Mouse (Mus musculus) liver, embryonic 12.5 days (tissue): Measurements from ENCODE around the gene Treml4. TPM values are rescaled to one million over a fixed set of nuclear protein-coding genes. Genes with fewer than 3 reads are reported as not detected.
"Not testable (repeated sequence)": the region's sequence is repeated elsewhere in the genome, so short reads cannot be mapped to it uniquely, and the experiment has no call there.

Experiments used
- ATAC-seq: fragments of 200-750 bp; cut with Nextera tagmentation; 2 replicates; pipeline ENCODE4 v1.8.0; 2017; ENCODE audit warnings: moderate number of reproducible peaks, mild to moderate bottlenecking, moderate library complexity
- H3K27ac ChIP-seq: fragments of 300-500 bp; sonication (generic); 2 replicates; pipeline ENCODE4 v1.5.1; 2016; ENCODE audit warnings: mild to moderate bottlenecking
- H3K27me3 ChIP-seq: fragments of 300-500 bp; sonication (generic); replicated peaks from 2 replicates; pipeline ENCODE4 v1.6.1; 2016; ENCODE audit warnings: mild to moderate bottlenecking, moderate library complexity
- H3K36me3 ChIP-seq: fragments of 300-500 bp; sonication (generic); 2 replicates; pipeline ENCODE4 v1.6.1; 2016; ENCODE audit warnings: mild to moderate bottlenecking, moderate library complexity
- H3K4me1 ChIP-seq: fragments of 300-500 bp; sonication (generic); 2 replicates; pipeline ENCODE4 v1.6.1; 2016
- H3K4me2 ChIP-seq: fragments of 300-500 bp; sonication (generic); 2 replicates; pipeline ENCODE4 v1.6.1; 2016; ENCODE audit warnings: mild to moderate bottlenecking, moderate library complexity
- H3K4me3 ChIP-seq: fragments of 300-500 bp; sonication (generic); 2 replicates; pipeline ENCODE4 v1.5.1; 2016; ENCODE audit warnings: mild to moderate bottlenecking, moderate library complexity
- H3K9ac ChIP-seq: fragments of 300-500 bp; sonication (generic); 2 replicates; pipeline ENCODE4 v1.6.1; 2016; ENCODE audit warnings: mild to moderate bottlenecking, moderate library complexity
- H3K9me3 ChIP-seq: fragments of 300-500 bp; sonication (generic); replicated peaks from 2 replicates; pipeline ENCODE4 v1.6.1; 2016; ENCODE audit warnings: mild to moderate bottlenecking, moderate library complexity
- WGBS: fragments of 180-500 bp; shearing (Covaris S2); methylation state at CpG from one replicate; pipeline ENCODE4 v1.1.7; 2016; ENCODE audit not compliant: insufficient replicate concordance; 5-methylcytosine and 5-hydroxymethylcytosine counted together
- polyA plus RNA-seq: library from polyadenylated mRNA; unstranded; fragments of >200 nt; fragmentation: Nextera tagmentation; extraction: Ambion mirVana; gene quantifications from 2 replicates; pipeline ENCODE4 v1.2.1, GENCODE M21; 2016

Treml4 gene
- polyA plus RNA-seq, 1 experiment from 2014 or later: 2.8 TPM

DNA sequence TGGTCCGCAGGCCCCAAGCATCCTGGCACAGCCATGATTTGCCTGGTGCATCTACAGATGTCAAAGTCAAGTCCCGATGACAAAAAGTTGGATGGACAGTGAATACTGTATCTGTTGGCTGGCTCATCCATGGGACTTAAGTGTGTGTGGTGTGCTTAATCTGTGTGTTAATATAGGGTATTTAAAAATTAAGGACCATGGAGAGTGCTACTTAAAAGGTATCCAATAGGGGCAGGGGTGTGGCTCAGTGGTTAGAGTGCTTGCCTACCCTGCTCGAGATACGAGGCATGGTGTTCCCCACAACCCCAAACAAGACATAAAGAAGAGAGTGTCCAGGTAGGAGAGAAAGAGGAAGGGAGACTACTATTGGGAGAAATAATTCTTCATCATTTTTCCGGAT, 37.7 kb downstream of the Treml4 start:
- no peak for ATAC-seq
- H3K9me3 ChIP-seq: no peaks in the 10 kb centered on the region
- H3K4me2 ChIP-seq: peak overlapping the region; percentile 84

DNA sequence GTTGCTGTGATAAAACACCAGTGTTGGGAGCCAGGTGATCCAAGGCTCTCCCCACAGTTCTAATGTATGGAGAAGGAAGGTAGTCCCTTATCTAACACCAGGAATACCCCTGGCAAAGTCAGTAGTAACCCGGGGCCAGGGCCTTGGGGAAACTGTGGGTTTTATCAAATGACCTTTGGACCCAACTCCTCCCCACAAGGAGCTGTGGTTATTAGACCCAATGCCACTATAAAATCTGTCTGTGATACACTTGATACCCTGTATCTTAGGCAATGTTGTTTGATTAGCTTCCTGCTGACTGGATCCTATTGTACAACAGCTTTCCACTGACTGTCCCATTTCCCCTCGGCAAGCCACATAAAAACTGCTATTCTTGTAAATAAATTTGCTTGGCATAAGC, 48.0 kb downstream of the Treml4 start:
- H3K4me2 ChIP-seq: no peak overlapping the region
- H3K4me3 ChIP-seq: no peak overlapping the region
- no peak overlapping the region for H3K27ac ChIP-seq
- no peak for ATAC-seq
- no peak overlapping the region for H3K9ac ChIP-seq
- WGBS: 50% methylated on average over 2 of the region's 2 CpGs
- H3K36me3 ChIP-seq: peaks cover 26% of the 10 kb centered on the region
- H3K9me3 ChIP-seq: no peaks in the 10 kb centered on the region
- no peaks in the 10 kb centered on the region for H3K4me1 ChIP-seq
- no peaks in the 10 kb centered on the region for H3K27me3 ChIP-seq

More for the DNA sequence above, 37.7 kb downstream of the Treml4 start:
- Histone ChIP-seq H3K27ac (0 out of 2 replicates have a peak overlapping the region, but pooled peaks have one; percentile 92), H3K36me3 (peaks cover 40% of the 10 kb centered on the region), H3K4me3 (peak overlapping the region; percentile 69), H3K4me1 (peaks cover 75% of the 10 kb centered on the region), H3K27me3 (no peaks in the 10 kb centered on the region), H3K9ac (peak overlapping the region; percentile 80; the same call in 1 of the 2 replicates)
- 69% methylated on average over 5 of the region's 5 CpGs for WGBS

DNA sequence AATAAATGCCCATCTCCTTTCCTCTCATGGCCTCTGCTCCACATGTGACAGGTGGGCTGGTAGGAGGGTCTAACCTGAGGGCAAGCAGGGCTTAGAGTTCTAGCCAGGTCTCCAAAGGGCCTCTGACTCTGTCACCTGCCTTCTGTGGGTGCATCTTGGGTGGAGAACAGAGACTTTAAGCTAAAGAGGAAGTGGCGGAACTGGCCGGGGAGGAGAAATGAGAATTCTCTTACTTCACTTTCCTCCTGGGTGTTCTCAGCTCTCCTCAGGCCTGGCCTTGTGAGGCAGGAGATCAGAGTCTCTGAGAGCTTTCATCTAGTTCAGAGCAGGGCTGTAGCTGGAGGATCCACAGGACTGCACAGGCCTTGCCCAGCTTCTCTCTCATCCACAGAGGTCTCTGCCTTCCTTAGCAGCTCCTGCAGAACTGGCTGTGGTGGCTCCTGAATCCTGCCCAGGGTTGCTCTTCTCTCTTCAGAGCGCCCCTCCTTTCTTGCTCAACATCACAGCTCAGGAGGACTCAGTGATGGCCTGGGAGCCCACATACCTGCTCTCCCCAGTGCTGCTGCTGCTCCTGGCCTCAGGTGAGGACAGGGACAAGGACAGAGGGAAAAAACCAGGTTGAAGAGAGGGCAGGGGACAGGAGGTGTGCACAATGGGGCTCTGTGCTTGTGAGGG, 51.9 kb downstream of the Treml4 start, which contains the start of gene B430306N03Rik:
TSS of gene B430306N03Rik (plus strand) at position 237 of the 675 bp plus-strand sequence.
- not testable (repeated sequence) for H3K27ac ChIP-seq, H3K9me3 ChIP-seq, H3K9ac ChIP-seq, ATAC-seq, H3K36me3 ChIP-seq, H3K4me3 ChIP-seq, H3K27me3 ChIP-seq, H3K4me2 ChIP-seq
- H3K4me1 ChIP-seq: peaks cover 14% of the 10 kb centered on the region
- 48% methylated on average over 3 of the region's 3 CpGs for WGBS

DNA sequence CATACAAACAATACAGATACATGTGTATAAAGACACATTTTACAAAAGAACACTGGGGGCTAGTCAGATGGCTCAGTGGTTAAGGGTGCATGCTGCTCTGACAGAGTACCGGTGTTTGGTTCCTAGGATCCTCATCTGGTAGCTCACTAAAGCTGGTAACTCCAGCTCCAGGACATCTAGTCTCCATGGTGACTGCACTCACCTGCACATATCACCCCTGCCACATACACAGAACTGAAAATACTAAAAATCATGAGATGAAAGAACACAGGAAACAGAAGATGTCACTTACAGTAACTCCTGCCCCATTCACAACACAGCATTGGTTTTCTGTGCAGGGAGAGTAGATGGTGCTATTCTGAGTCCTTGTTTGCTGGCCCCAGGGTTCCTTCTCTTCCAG, 54.6 kb downstream of the Treml4 start:
- H3K4me2 ChIP-seq: no peak overlapping the region
- 84% methylated on average over 1 of the region's 1 CpGs for WGBS

DNA sequence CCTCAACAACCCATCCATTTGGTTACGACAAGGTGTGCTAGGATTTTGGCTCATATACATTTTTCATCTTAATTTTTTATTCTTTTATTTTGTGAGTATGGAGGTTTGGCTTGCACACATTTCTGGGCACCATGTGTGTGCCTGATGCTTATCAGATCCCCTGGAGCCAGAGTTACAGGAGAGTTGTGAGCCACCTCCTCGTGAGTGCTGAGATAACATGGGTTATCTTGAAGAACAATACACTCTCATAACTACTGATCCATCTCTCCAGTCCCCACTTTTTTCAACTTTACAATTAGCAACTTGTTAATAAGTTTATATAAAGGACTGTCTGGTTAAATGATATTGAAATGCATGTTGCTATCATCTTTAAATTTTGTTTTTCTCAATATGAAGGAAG, 57.2 kb downstream of the Treml4 start:
- H3K4me3 ChIP-seq: no peak overlapping the region
- no peak overlapping the region for H3K4me2 ChIP-seq
- 47% methylated on average over 2 of the region's 2 CpGs for WGBS
- H3K4me1 ChIP-seq: peaks cover 59% of the 10 kb centered on the region
- peak; percentile 56; the same call in 1 of the 2 replicates for ATAC-seq
- no peak overlapping the region for H3K9ac ChIP-seq
- peaks cover 3% of the 10 kb centered on the region; the same call in 1 of the 2 replicates for H3K27me3 ChIP-seq
- H3K27ac ChIP-seq: no peak overlapping the region
- no peaks in the 10 kb centered on the region for H3K36me3 ChIP-seq
- no peaks in the 10 kb centered on the region for H3K9me3 ChIP-seq

More for the DNA sequence above, 54.6 kb downstream of the Treml4 start:
- no peaks in the 10 kb centered on the region for H3K27me3 ChIP-seq
- no peak overlapping the region for H3K9ac ChIP-seq
- no peaks in the 10 kb centered on the region for H3K9me3 ChIP-seq
- no peak for ATAC-seq
- H3K4me3 ChIP-seq: no peak overlapping the region
- H3K4me1 ChIP-seq: peaks cover 40% of the 10 kb centered on the region
- H3K27ac ChIP-seq: no peak overlapping the region
- H3K36me3 ChIP-seq: no peaks in the 10 kb centered on the region

DNA sequence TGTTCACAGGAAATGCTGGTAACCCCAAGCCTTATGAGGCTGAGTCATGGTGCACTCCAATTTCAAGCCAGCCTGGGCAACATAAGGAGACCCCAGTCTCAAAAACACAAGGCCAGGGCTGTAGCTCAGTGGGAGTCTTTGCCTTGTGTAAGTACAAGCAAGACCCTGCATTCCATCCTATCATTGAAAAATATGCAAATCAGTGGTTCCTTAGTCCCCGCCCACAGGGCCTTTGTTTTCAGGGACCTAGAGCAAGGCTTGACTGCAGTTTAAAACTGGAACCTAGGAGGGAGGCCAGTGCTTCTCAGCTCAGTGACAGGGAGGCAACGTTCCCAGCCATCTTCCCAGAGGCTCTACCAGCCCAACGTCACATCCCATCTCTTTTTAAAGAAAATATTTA, 59.1 kb downstream of the Treml4 start:
- no peak overlapping the region for H3K9ac ChIP-seq
- WGBS: 46% methylated on average over 3 of the region's 3 CpGs
- H3K4me2 ChIP-seq: no peak overlapping the region
- ATAC-seq: no peak
- no peak overlapping the region for H3K4me3 ChIP-seq
- H3K9me3 ChIP-seq: no peaks in the 10 kb centered on the region
- H3K27ac ChIP-seq: no peak overlapping the region
- H3K36me3 ChIP-seq: no peaks in the 10 kb centered on the region
- H3K4me1 ChIP-seq: peaks cover 59% of the 10 kb centered on the region
- H3K27me3 ChIP-seq: peaks cover 9% of the 10 kb centered on the region; the same call in 1 of the 2 replicates

DNA sequence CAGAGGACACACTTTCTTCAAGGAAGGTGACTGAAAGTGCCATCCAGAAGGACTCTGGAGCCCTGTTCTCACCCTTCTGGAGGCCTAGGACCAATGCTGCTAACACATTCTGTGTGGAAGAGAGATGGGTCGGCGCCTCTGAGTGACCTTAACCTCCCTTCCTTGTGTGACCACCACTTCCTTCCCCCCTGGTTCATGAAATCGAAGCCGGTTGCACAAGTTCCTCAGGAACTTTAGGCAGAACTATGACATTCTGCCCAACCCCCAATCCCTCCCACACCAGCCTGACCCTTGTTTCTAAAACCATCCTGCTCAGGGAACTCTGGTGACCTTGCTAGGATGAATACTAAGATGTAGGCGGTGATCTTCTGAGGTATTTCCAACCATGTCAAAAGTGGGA, 60.2 kb downstream of the Treml4 start:
- H3K9me3 ChIP-seq: no peaks in the 10 kb centered on the region
- 39% methylated on average over 5 of the region's 5 CpGs for WGBS
- no peak overlapping the region for H3K4me2 ChIP-seq
- H3K27me3 ChIP-seq: peaks cover 9% of the 10 kb centered on the region; the same call in 1 of the 2 replicates
- H3K36me3 ChIP-seq: no peaks in the 10 kb centered on the region
- 0 out of 2 replicates have a peak overlapping the region, but pooled peaks have one; percentile 5 for H3K27ac ChIP-seq
- H3K9ac ChIP-seq: no peak overlapping the region
- H3K4me1 ChIP-seq: peaks cover 59% of the 10 kb centered on the region
- no peak overlapping the region for H3K4me3 ChIP-seq
- no peak for ATAC-seq

Other genes starting within 250 kb of the Treml4 start
- gene 1700122O11Rik, start 226.0 kb upstream of the Treml4 start, polyA plus RNA-seq: not detected in 2 replicates
- gene 1700067P10Rik, start 175.0 kb upstream of the Treml4 start, polyA plus RNA-seq: not detected in 2 replicates
- gene 9830107B12Rik, start 118.0 kb upstream of the Treml4 start, polyA plus RNA-seq: 0.11 TPM in 1 of 2 replicates, not detected in the other
- gene A530064D06Rik, start 97.0 kb upstream of the Treml4 start, polyA plus RNA-seq: 0.19 and 0.32 TPM in 2 replicates
- 0.42 and 0.56 TPM in 2 replicates for gene Trem1, start 31.5 kb upstream of the Treml4 start, polyA plus RNA-seq
- 0.77 and 1.3 TPM in 2 replicates for gene Trem3, start 16.5 kb upstream of the Treml4 start, polyA plus RNA-seq
- 6.3 and 7.5 TPM in 2 replicates for gene Treml2, start 35.2 kb downstream of the Treml4 start, polyA plus RNA-seq
- gene B430306N03Rik, start 51.8 kb downstream of the Treml4 start, polyA plus RNA-seq: 1.4 and 2.0 TPM in 2 replicates
- gene Trem2, start 82.1 kb downstream of the Treml4 start, polyA plus RNA-seq: 2.9 and 3.5 TPM in 2 replicates
- gene Treml1, start 95.6 kb downstream of the Treml4 start, polyA plus RNA-seq: 29.4 and 36.2 TPM in 2 replicates
- gene Nfya, start 145.6 kb downstream of the Treml4 start, polyA plus RNA-seq: 10.9 and 11.3 TPM in 2 replicates
- gene Oard1, start 145.7 kb downstream of the Treml4 start, polyA plus RNA-seq: 56.5 and 58.1 TPM in 2 replicates
- 0.83 and 1.2 TPM in 2 replicates for gene Apobec2, start 168.6 kb downstream of the Treml4 start, polyA plus RNA-seq
- 123 and 126 TPM in 2 replicates for gene Tspo2, start 187.2 kb downstream of the Treml4 start, polyA plus RNA-seq
- 2.6 and 3.4 TPM in 2 replicates for gene Unc5cl, start 190.6 kb downstream of the Treml4 start, polyA plus RNA-seq